Mouse (Mus musculus): ENCODE data around the gene Morc1. TPM values are rescaled to one million over a fixed set of nuclear protein-coding genes. Genes with fewer than 3 reads are reported as not detected.

Morc1 gene
- not detected in 2 replicates for polyA plus RNA-seq (2014; fragmentation: Nextera tagmentation; extraction: Ambion mirVana)

DNA sequence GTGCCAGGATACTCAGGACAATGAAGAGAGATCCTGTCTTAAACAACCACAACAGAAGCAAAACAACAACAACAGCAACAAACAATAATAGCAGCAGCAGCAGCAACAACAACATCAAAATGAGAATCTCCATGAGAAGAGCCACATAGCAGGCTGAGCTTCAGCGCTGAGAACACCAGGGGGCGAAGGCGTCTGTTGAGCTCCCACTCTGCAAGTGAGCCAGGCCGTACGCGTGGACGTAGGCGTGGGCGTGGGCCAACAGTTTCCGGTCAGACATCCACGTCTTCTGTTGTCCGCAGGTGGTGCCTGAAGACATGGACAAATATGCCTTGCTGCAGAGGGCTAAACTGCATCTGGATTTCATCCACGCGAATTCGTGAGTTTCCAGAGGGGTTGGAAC, at the start of gene Morc1:
TSS of gene Morc1 (plus strand) at position 211 of the 400 bp plus-strand sequence.
- Histone ChIP-seq H3K4me1 (ENCODE audit: control insufficient read depth, insufficient read depth, low read length) (no peaks in the 10 kb centered on the region), H3K9ac (ENCODE audit: low read length) (no peak within 1 kb of the TSS), H3K27ac (replicated peaks; ENCODE audit: low read depth, low read length) (no peak within 1 kb of the TSS), H3K36me3 (ENCODE audit: control insufficient read depth, insufficient read depth, low read length) (no peaks in the 10 kb centered on the region), H3K27me3 (ENCODE audit: control insufficient read depth, insufficient read depth, low read length) (no peaks in the 10 kb centered on the region), H3K4me3 (ENCODE audit: low read depth, low read length) (no peak within 1 kb of the TSS), H3K4me2 (ENCODE audit: low read depth, severe bottlenecking) (no peak within 1 kb of the TSS), H3K9me3 (ENCODE audit: control insufficient read depth, low read length) (no peaks in the 10 kb centered on the region)
- WGBS: 91% methylated on average over 15 of the region's 15 CpGs
- no peak for DNase-seq (ENCODE audit: low spot score)
- ATAC-seq (ENCODE audit: insufficient number of reproducible peaks, low FRiP score, low TSS enrichment, low read depth): no peak

DNA sequence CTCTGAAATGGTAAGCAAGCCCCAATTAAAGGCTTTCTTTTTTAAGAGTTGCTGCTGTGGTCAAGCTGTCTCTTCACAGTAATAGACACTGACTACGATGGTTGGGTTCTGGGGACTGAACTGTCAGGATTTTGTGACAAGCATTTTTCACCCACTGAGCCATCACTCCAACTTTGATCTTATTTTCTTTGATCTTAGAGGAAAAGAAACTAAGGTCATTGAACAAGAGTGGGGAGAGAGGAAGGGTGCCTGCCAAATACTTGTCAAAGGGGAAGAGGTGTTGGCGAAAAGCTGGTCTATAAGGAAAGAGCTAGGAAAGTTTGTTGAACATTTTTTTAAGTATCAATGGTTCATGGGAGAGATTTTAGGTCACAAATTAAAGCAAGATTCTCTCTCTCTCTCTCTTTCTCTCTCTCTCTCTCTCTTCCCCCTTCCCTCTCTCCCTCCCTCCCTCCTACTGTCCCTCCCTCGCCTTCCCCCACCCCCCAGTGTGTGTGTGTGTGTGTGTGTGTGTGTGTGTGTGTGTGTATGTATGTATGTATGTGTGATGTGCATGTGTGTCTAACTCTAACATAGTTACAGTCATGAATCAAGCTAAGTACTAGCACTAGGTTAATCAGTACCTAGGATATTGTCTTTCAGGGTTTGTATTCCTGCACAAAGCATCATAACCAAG, 47.3 kb upstream of the Morc1 start:
- WGBS: 54% methylated on average over 3 of the region's 3 CpGs
- Histone ChIP-seq H3K27me3 (ENCODE audit: control insufficient read depth, insufficient read depth, low read length) (no peaks in the 10 kb centered on the region), H3K36me3 (ENCODE audit: control insufficient read depth, insufficient read depth, low read length) (no peaks in the 10 kb centered on the region), H3K4me2 (ENCODE audit: low read depth, severe bottlenecking) (no peak overlapping the region), H3K4me3 (ENCODE audit: low read depth, low read length) (no peak overlapping the region), H3K27ac (replicated peaks; ENCODE audit: low read depth, low read length) (no peak overlapping the region), H3K9ac (ENCODE audit: low read length) (no peak overlapping the region), H3K9me3 (ENCODE audit: control insufficient read depth, low read length) (no peaks in the 10 kb centered on the region), H3K4me1 (ENCODE audit: control insufficient read depth, insufficient read depth, low read length) (no peaks in the 10 kb centered on the region)
- ATAC-seq (ENCODE audit: insufficient number of reproducible peaks, low FRiP score, low TSS enrichment, low read depth) (no peak), DNase-seq (ENCODE audit: low spot score) (no peak)

DNA sequence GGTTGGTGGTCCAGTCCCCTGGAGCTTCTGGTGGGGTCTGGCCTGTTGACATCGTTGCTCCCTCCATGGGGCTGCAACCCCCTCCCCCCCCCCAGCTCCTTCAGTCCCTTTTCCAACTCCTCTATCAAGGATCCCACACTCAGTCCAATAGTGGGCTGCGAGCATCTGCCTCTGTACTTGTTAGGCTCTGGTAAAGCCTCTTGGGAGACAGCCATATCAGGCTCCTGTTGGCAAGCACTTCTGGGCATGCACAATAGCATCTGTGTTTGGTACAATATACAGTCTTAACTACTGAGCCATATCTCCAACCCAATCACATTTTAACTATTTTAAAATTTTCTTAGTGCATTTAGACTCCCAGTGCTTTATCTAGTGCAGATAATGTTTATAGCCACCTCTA, 44.1 kb upstream of the Morc1 start:
- 91% methylated on average over 2 of the region's 2 CpGs for WGBS
- Histone ChIP-seq H3K9me3 (ENCODE audit: control insufficient read depth, low read length) (no peaks in the 10 kb centered on the region), H3K9ac (ENCODE audit: low read length) (no peak overlapping the region), H3K27ac (replicated peaks; ENCODE audit: low read depth, low read length) (no peak overlapping the region), H3K4me2 (ENCODE audit: low read depth, severe bottlenecking) (no peak overlapping the region), H3K4me1 (ENCODE audit: control insufficient read depth, insufficient read depth, low read length) (no peaks in the 10 kb centered on the region), H3K36me3 (ENCODE audit: control insufficient read depth, insufficient read depth, low read length) (no peaks in the 10 kb centered on the region), H3K4me3 (ENCODE audit: low read depth, low read length) (no peak overlapping the region), H3K27me3 (ENCODE audit: control insufficient read depth, insufficient read depth, low read length) (no peaks in the 10 kb centered on the region)
- DNase-seq (ENCODE audit: low spot score): no peak
- ATAC-seq (ENCODE audit: insufficient number of reproducible peaks, low FRiP score, low TSS enrichment, low read depth): no peak

DNA sequence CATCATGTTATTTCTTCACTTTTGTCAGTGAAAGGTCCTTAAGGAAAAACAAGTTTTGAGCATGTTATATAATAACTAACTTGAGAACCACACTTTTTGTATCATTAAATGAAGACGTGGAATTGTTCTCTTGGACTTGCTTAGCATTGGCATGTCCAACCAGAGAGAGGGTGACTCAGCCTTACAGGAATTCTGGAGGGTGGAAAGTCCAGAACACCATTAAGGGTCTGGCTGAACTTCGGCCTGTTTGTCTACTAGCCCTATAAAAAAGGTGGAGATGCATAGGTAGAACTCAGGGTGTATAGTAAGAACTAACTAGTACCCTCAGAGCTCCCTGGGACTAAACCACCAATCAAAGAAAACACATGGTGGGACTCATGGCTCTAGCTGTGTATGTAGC, 35.8 kb upstream of the Morc1 start:
- Histone ChIP-seq H3K9me3 (ENCODE audit: control insufficient read depth, low read length) (no peaks in the 10 kb centered on the region), H3K4me2 (ENCODE audit: low read depth, severe bottlenecking) (no peak overlapping the region), H3K4me3 (ENCODE audit: low read depth, low read length) (no peak overlapping the region), H3K36me3 (ENCODE audit: control insufficient read depth, insufficient read depth, low read length) (no peaks in the 10 kb centered on the region), H3K27ac (replicated peaks; ENCODE audit: low read depth, low read length) (no peak overlapping the region), H3K4me1 (ENCODE audit: control insufficient read depth, insufficient read depth, low read length) (no peaks in the 10 kb centered on the region), H3K27me3 (ENCODE audit: control insufficient read depth, insufficient read depth, low read length) (no peaks in the 10 kb centered on the region), H3K9ac (ENCODE audit: low read length) (no peak overlapping the region)
- ATAC-seq (ENCODE audit: insufficient number of reproducible peaks, low FRiP score, low TSS enrichment, low read depth) (no peak), DNase-seq (ENCODE audit: low spot score) (no peak)
- WGBS: 87% methylated on average over 2 of the region's 2 CpGs

DNA sequence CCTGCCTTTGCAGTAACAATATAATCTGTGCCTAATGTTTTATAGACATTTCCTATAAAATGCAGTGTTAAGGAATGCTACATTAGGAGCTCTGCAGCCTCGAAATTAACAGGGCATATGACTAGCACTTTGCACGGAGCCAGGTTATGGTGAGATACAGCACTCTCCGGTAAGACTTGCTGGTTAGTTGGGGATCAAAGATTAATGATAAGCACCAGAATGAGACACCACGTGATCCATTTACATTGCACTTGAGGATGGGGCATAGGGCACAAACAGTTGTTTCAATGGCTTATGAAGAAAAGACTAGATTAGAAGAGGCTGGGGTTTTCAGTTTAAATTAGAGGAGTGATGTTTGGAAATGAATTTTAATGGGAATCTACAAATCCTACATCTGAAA, 28.1 kb upstream of the Morc1 start:
- H3K4me2 ChIP-seq (ENCODE audit: low read depth, severe bottlenecking): no peak overlapping the region
- no peaks in the 10 kb centered on the region for H3K27me3 ChIP-seq (ENCODE audit: control insufficient read depth, insufficient read depth, low read length)
- H3K27ac ChIP-seq (replicated peaks; ENCODE audit: low read depth, low read length): no peak overlapping the region
- no peak for ATAC-seq (ENCODE audit: insufficient number of reproducible peaks, low FRiP score, low TSS enrichment, low read depth)
- no peak overlapping the region for H3K4me3 ChIP-seq (ENCODE audit: low read depth, low read length)
- no peaks in the 10 kb centered on the region for H3K4me1 ChIP-seq (ENCODE audit: control insufficient read depth, insufficient read depth, low read length)
- H3K9ac ChIP-seq (ENCODE audit: low read length): no peak overlapping the region
- DNase-seq (ENCODE audit: low spot score): no peak
- 74% methylated on average over 4 of the region's 4 CpGs for WGBS
- no peaks in the 10 kb centered on the region for H3K36me3 ChIP-seq (ENCODE audit: control insufficient read depth, insufficient read depth, low read length)
- H3K9me3 ChIP-seq (ENCODE audit: control insufficient read depth, low read length): no peaks in the 10 kb centered on the region

DNA sequence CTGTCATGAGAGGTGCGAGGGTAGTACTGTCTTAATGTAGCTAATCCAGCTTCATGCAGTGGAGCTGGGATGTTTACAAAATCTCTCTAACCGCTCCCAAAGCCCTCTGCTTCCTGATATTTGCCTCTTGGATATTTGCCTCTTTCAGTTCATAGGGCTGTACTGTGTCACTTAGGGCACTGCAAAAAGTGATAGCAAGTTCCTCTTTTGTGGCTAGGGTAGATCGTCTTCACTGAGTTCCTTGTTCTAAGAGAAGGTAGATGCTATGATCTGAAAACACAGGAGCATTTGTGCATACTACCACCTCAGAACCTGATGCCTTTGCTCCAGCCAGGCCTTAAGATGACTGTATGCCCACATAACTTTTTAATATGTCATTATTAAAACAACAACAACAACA, 27.6 kb upstream of the Morc1 start:
- no peak for ATAC-seq (ENCODE audit: insufficient number of reproducible peaks, low FRiP score, low TSS enrichment, low read depth)
- Histone ChIP-seq H3K36me3 (ENCODE audit: control insufficient read depth, insufficient read depth, low read length) (no peaks in the 10 kb centered on the region), H3K9ac (ENCODE audit: low read length) (no peak overlapping the region), H3K27me3 (ENCODE audit: control insufficient read depth, insufficient read depth, low read length) (no peaks in the 10 kb centered on the region), H3K27ac (replicated peaks; ENCODE audit: low read depth, low read length) (no peak overlapping the region), H3K4me3 (ENCODE audit: low read depth, low read length) (no peak overlapping the region), H3K4me2 (ENCODE audit: low read depth, severe bottlenecking) (no peak overlapping the region), H3K4me1 (ENCODE audit: control insufficient read depth, insufficient read depth, low read length) (no peaks in the 10 kb centered on the region), H3K9me3 (ENCODE audit: control insufficient read depth, low read length) (no peaks in the 10 kb centered on the region)
- 90% methylated on average over 3 of the region's 3 CpGs for WGBS
- no peak for DNase-seq (ENCODE audit: low spot score)

DNA sequence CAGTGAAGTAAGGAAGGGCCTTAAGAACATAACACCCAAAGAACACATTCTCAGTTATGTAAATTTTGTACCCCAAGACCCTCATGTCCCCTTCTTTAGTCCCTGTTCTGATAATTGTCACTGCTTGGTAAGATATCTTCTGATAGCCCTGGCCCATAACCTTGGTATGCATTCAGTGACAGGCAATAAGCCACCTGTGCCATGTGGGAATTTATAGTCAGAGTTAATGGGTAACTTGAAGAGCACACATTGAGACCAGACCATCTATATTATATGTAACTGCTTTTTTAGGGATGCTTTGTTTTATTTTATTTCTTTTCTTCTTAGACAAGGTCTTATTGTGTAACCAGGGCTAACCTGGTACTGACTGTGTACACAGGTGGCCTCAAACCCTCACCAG, 27.0 kb upstream of the Morc1 start:
- ATAC-seq (ENCODE audit: insufficient number of reproducible peaks, low FRiP score, low TSS enrichment, low read depth): no peak
- Histone ChIP-seq H3K4me3 (ENCODE audit: low read depth, low read length) (no peak overlapping the region), H3K4me2 (ENCODE audit: low read depth, severe bottlenecking) (no peak overlapping the region), H3K9ac (ENCODE audit: low read length) (no peak overlapping the region), H3K36me3 (ENCODE audit: control insufficient read depth, insufficient read depth, low read length) (no peaks in the 10 kb centered on the region), H3K27ac (replicated peaks; ENCODE audit: low read depth, low read length) (no peak overlapping the region), H3K9me3 (ENCODE audit: control insufficient read depth, low read length) (no peaks in the 10 kb centered on the region), H3K4me1 (ENCODE audit: control insufficient read depth, insufficient read depth, low read length) (no peaks in the 10 kb centered on the region), H3K27me3 (ENCODE audit: control insufficient read depth, insufficient read depth, low read length) (no peaks in the 10 kb centered on the region)
- DNase-seq (ENCODE audit: low spot score): no peak

DNA sequence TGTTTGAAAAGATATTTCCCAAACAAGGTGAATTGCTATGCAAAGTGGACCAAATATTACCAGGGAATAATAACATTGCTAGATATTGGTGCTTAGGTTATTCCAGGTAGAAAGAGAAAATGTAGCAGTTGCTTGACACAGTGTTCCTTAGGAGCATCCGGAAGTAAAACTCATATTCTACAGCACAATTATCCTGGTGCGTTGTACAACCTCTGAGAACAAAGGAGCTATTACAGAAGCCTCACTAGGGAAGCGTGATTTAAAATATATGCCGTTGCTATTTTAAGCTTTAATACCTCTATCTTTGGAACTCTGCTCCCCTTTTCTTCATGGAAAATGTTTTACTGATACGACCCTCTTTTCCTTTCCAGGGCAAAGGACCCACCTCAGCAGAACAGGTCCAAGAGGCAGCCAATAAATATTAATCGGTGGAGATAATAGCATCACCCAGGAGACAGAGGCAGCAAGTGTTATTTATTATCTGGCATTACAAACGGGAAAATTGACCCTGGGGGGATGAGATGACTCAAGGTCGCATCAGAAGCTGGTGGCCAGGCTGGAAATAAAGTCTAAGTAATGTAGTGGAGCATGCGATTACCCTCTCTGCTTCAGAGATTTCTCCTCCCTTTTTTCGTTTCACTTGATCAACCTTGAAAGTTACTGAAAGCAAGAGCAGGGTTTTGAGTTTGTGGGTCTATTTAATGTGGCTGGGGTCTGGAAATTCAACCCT, 25.2 kb upstream of the Morc1 start:
- H3K27me3 ChIP-seq (ENCODE audit: control insufficient read depth, insufficient read depth, low read length): no peaks in the 10 kb centered on the region
- no peak overlapping the region for H3K9ac ChIP-seq (ENCODE audit: low read length)
- H3K36me3 ChIP-seq (ENCODE audit: control insufficient read depth, insufficient read depth, low read length): no peaks in the 10 kb centered on the region
- DNase-seq (ENCODE audit: low spot score) (no peak), ATAC-seq (ENCODE audit: insufficient number of reproducible peaks, low FRiP score, low TSS enrichment, low read depth) (no peak)
- no peak overlapping the region for H3K4me3 ChIP-seq (ENCODE audit: low read depth, low read length)
- WGBS: 75% methylated on average over 10 of the region's 10 CpGs
- H3K4me1 ChIP-seq (ENCODE audit: control insufficient read depth, insufficient read depth, low read length): no peaks in the 10 kb centered on the region
- H3K4me2 ChIP-seq (ENCODE audit: low read depth, severe bottlenecking): no peak overlapping the region
- H3K9me3 ChIP-seq (ENCODE audit: control insufficient read depth, low read length): no peaks in the 10 kb centered on the region
- H3K27ac ChIP-seq (replicated peaks; ENCODE audit: low read depth, low read length): no peak overlapping the region

All from limb, embryonic 11.5 days (tissue).